Comparison of ENCODE assay signal across 9 mouse cellular contexts in the genomic region with DNA sequence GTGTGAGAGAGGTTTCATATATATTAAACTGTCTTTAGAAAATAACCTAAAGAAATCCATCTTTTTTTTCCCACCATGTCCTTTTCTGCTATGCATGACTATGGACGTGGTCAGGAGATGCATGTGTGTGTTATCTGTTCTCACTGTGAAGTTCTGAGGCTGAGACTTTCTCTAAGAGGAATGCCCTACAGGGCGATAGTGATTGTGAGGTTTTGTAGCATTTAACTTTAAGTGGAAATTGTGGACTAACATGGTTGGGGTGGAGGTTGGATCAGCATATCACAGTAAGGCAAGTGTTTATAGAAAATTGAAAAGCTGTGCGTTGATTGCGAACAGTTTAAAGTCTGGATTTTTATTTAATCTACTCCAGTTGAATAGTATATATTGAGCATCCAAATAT. TPM values are rescaled to one million over a fixed set of nuclear protein-coding genes. Genes with fewer than 3 reads are reported as not detected.
A peak's percentile ranks its signal among the peaks of the same experiment; 100 is the strongest.
DNase-seq lines count a peak whose midpoint lies in the region; ATAC-seq and TF ChIP-seq lines count a peak whose summit lies in the region.
"Had no signal": no experiment of that assay in that cellular context is flagged by ENCODE, and none has a peak within 500 bp of the region (broad histone marks: within the 10 kb centered on the region; RNA-seq: fewer than 3 reads in every experiment).

No protein-coding gene starts in this region.

- no peak for ATAC-seq in hindbrain, embryonic 16.5 days
- ATAC-seq in embryonic facial prominence, embryonic 13.5 days (ENCODE audit: insufficient number of reproducible peaks, insufficient read depth, low FRiP score, low TSS enrichment, low read depth): no peak
- peak; percentile 1; the same call in 1 of the 2 replicates for ATAC-seq in hindbrain, embryonic 14.5 days (ENCODE audit: low FRiP score)
- peak; percentile 1; the same call in 1 of the 2 replicates for ATAC-seq in midbrain, embryonic 15.5 days (replicated peaks)

- no peak overlapping the region for H3K27ac ChIP-seq in hindbrain, embryonic 10.5 days
- no peak overlapping the region for H3K27ac ChIP-seq in hindbrain, embryonic 16.5 days (ENCODE audit: low read depth, low read length)
- H3K27ac ChIP-seq in embryonic facial prominence, embryonic 13.5 days: no peak overlapping the region
- H3K27ac ChIP-seq in hindbrain, embryonic 14.5 days: no peak overlapping the region
- H3K27ac ChIP-seq in midbrain, embryonic 15.5 days: no peak overlapping the region
- no peak overlapping the region for H3K27ac ChIP-seq in left cerebral cortex, adult 2 months
- no peak overlapping the region for H3K27ac ChIP-seq in layer of hippocampus, adult 2 months

- H3K9ac ChIP-seq in hindbrain, embryonic 16.5 days (ENCODE audit: low read depth, low read length): no peak overlapping the region
- H3K9ac ChIP-seq in embryonic facial prominence, embryonic 13.5 days: no peak overlapping the region
- H3K9ac ChIP-seq in hindbrain, embryonic 14.5 days: no peak overlapping the region
- no peak overlapping the region for H3K9ac ChIP-seq in midbrain, embryonic 15.5 days

- peak overlapping the region; percentile 60 for H3K4me3 ChIP-seq in hindbrain, embryonic 10.5 days
- no peak overlapping the region for H3K4me3 ChIP-seq in hindbrain, embryonic 16.5 days (ENCODE audit: low read length)
- peak overlapping the region; percentile 60; the same call in 1 of the 2 replicates for H3K4me3 ChIP-seq in embryonic facial prominence, embryonic 13.5 days
- H3K4me3 ChIP-seq in hindbrain, embryonic 14.5 days (replicated peaks; ENCODE audit: low read length): peak overlapping the region; percentile 45; the same call in 1 of the 2 replicates
- no peak overlapping the region for H3K4me3 ChIP-seq in midbrain, embryonic 15.5 days
- no peak overlapping the region for H3K4me3 ChIP-seq in left cerebral cortex, adult 2 months
- H3K4me3 ChIP-seq in layer of hippocampus, adult 2 months: no peak overlapping the region

- H3K36me3 ChIP-seq in hindbrain, embryonic 10.5 days: no peaks in the 10 kb centered on the region
- H3K36me3 ChIP-seq in hindbrain, embryonic 16.5 days (ENCODE audit: control insufficient read depth, insufficient read depth, low read length): no peaks in the 10 kb centered on the region
- H3K36me3 ChIP-seq in embryonic facial prominence, embryonic 13.5 days: no peaks in the 10 kb centered on the region
- H3K36me3 ChIP-seq in hindbrain, embryonic 14.5 days (replicated peaks; ENCODE audit: control insufficient read depth, insufficient read depth): no peaks in the 10 kb centered on the region
- no peaks in the 10 kb centered on the region for H3K36me3 ChIP-seq in midbrain, embryonic 15.5 days (replicated peaks)

- H3K9me3 ChIP-seq in hindbrain, embryonic 10.5 days: no peaks in the 10 kb centered on the region
- no peaks in the 10 kb centered on the region for H3K9me3 ChIP-seq in hindbrain, embryonic 16.5 days (ENCODE audit: control insufficient read depth, low read length)
- no peaks in the 10 kb centered on the region for H3K9me3 ChIP-seq in embryonic facial prominence, embryonic 13.5 days
- no peaks in the 10 kb centered on the region for H3K9me3 ChIP-seq in hindbrain, embryonic 14.5 days (ENCODE audit: control insufficient read depth, low read length)
- H3K9me3 ChIP-seq in midbrain, embryonic 15.5 days: no peaks in the 10 kb centered on the region

- no peak for TF ChIP-seq CTCF in left cerebral cortex, adult 2 months (IDR thresholded peaks at IDR 0.05)
- no peak for TF ChIP-seq CTCF in layer of hippocampus, adult 2 months (conservative IDR thresholded peaks at IDR 0.05)

- WGBS in hindbrain, embryonic 10.5 days: 31% methylated on average over 4 of the region's 4 CpGs
- 26% methylated on average over 4 of the region's 4 CpGs for WGBS in hindbrain, embryonic 16.5 days
- 27% methylated on average over 4 of the region's 4 CpGs for WGBS in embryonic facial prominence, embryonic 13.5 days
- WGBS in hindbrain, embryonic 14.5 days: 39% methylated on average over 4 of the region's 4 CpGs
- WGBS in midbrain, embryonic 15.5 days: 30% methylated on average over 4 of the region's 4 CpGs

- intact Hi-C loops in left cerebral cortex, adult 2 months (cut with DNase I): loop anchor here (5.0 kb wide), 1 partner anchor 202 kb away; no protein-coding TSS in a partner anchor

- peaks cover 39% of the 10 kb centered on the region for H3K27me3 ChIP-seq in hindbrain, embryonic 10.5 days (ENCODE audit: insufficient read depth, poor library complexity, severe bottlenecking)
- H3K27me3 ChIP-seq in hindbrain, embryonic 16.5 days (replicated peaks; ENCODE audit: control insufficient read depth, insufficient read depth, low read length): peaks cover 11% of the 10 kb centered on the region; the same call in 1 of the 2 replicates
- H3K27me3 ChIP-seq in embryonic facial prominence, embryonic 13.5 days: peaks cover 13% of the 10 kb centered on the region
- H3K27me3 ChIP-seq in hindbrain, embryonic 14.5 days (ENCODE audit: control insufficient read depth, insufficient read depth, low read length): peaks cover 46% of the 10 kb centered on the region
- H3K27me3 ChIP-seq in midbrain, embryonic 15.5 days (replicated peaks): peaks cover 18% of the 10 kb centered on the region

- no peak for DNase-seq in hindbrain, embryonic 10.5 days (ENCODE audit: low spot score)
- DNase-seq in hindbrain, embryonic 14.5 days (ENCODE audit: low spot score): no peak
- no peak for DNase-seq in left cerebral cortex, adult 2 months (ENCODE audit: extremely low spot score in 1 of 2, low spot score in 2 of 2)
- no peak for DNase-seq in layer of hippocampus, adult 2 months (ENCODE audit: low spot score in 2 of 2)
- no peak for DNase-seq in layer of hippocampus, postnatal 25 days (ENCODE audit: extremely low spot score in 1 of 2, low spot score in 1 of 2)

- H3K4me2 ChIP-seq in hindbrain, embryonic 16.5 days (ENCODE audit: low read length): no peak overlapping the region
- H3K4me2 ChIP-seq in embryonic facial prominence, embryonic 13.5 days: peak overlapping the region; percentile 95
- peak overlapping the region; percentile 91; the same call in 1 of the 2 replicates for H3K4me2 ChIP-seq in hindbrain, embryonic 14.5 days (replicated peaks)
- 0 out of 2 replicates have a peak overlapping the region, but pooled peaks have one; percentile 99 for H3K4me2 ChIP-seq in midbrain, embryonic 15.5 days

- H3K4me1 ChIP-seq in hindbrain, embryonic 10.5 days (replicated peaks): peaks cover 33% of the 10 kb centered on the region
- H3K4me1 ChIP-seq in hindbrain, embryonic 16.5 days (ENCODE audit: control insufficient read depth, insufficient read depth, low read depth, low read length): peaks cover 27% of the 10 kb centered on the region
- H3K4me1 ChIP-seq in embryonic facial prominence, embryonic 13.5 days: peaks cover 25% of the 10 kb centered on the region
- H3K4me1 ChIP-seq in hindbrain, embryonic 14.5 days (replicated peaks; ENCODE audit: control insufficient read depth, insufficient read depth, low read length): peaks cover 27% of the 10 kb centered on the region
- H3K4me1 ChIP-seq in midbrain, embryonic 15.5 days: peaks cover 28% of the 10 kb centered on the region

RNA-seq across cellular contexts. Expression of gene Prkg1, which starts 0.6 kb away (rescaled TPM):
- polyA plus RNA-seq in hindbrain, embryonic 10.5 days (2016; fragmentation: Nextera tagmentation; extraction: Ambion mirVana): 4.1 and 5.4 TPM in 2 replicates
- polyA plus RNA-seq in hindbrain, embryonic 16.5 days (2015; fragmentation: Nextera tagmentation; extraction: Ambion mirVana): 4.8 and 5.1 TPM in 2 replicates
- polyA plus RNA-seq in embryonic facial prominence, embryonic 13.5 days (2015; fragmentation: Nextera tagmentation; extraction: Ambion mirVana): 9.1 and 11.0 TPM in 2 replicates
- polyA plus RNA-seq in hindbrain, embryonic 14.5 days (2014; fragmentation: Nextera tagmentation; extraction: Ambion mirVana): 4.9 and 7.0 TPM in 2 replicates
- polyA plus RNA-seq in midbrain, embryonic 15.5 days (2015; fragmentation: Nextera tagmentation; extraction: Ambion mirVana): 4.3 TPM in 2 replicates
- total RNA-seq in left cerebral cortex, adult 2 months (2021): 10 to 100 TPM; 18.9 to 21.9 TPM
- 10 to 100 TPM; 24.6 to 25.7 TPM for total RNA-seq in layer of hippocampus, adult 2 months (2021)
- total RNA-seq in layer of hippocampus, postnatal 25 days (2021): 10 to 100 TPM; 17.8 to 25.1 TPM
- total RNA-seq: MEL had no signal

Comparison
In these comparisons a context has a peak if more than half of its experiments do, and no peak if none do; other contexts are left out.
1. H3K4me3 ChIP-seq: peak in hindbrain, embryonic 10.5 days (single experiment), embryonic facial prominence, embryonic 13.5 days (single experiment) and hindbrain, embryonic 14.5 days (single experiment); none in hindbrain, embryonic 16.5 days (single experiment), midbrain, embryonic 15.5 days (single experiment), left cerebral cortex, adult 2 months (single experiment) and layer of hippocampus, adult 2 months (single experiment).
2. ATAC-seq: peak in hindbrain, embryonic 14.5 days (single experiment) and midbrain, embryonic 15.5 days (single experiment); none in hindbrain, embryonic 16.5 days (single experiment) and embryonic facial prominence, embryonic 13.5 days (single experiment).